Mouse (Mus musculus): ENCODE results near the gene Tmem265.

Gene Tmem265

DNA sequence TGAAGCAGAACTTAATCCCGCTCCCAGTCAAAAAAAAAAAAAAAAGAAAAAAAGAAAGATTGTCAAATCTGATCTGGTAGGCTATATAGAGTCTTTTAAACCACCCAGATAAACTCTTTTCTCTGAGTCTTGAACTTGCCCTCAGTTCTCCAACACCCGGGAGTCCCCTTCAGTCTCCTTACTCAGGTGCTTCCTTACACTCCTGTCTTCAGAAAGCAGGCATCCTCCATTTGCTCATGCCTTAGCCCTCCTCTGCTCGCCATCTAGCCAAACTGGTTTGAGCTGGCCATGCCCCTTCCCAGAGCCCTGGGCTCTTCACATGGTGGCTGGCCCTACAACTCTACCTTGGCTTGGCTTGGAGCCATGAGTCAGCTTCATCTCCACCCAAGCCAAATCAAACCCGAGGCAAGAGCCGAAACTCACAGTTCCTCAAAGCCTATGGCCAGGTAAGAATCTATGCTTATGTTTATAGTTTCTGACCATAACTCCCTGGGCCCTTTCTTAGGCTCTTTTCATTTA is at the start of gene Tmem265:
Gene Tmem265, plus strand, starts transcription at position 51 of the 519 bp plus-strand sequence.
- peak in 1 of 2 experiments; percentile 36 for DNase-seq

DNA sequence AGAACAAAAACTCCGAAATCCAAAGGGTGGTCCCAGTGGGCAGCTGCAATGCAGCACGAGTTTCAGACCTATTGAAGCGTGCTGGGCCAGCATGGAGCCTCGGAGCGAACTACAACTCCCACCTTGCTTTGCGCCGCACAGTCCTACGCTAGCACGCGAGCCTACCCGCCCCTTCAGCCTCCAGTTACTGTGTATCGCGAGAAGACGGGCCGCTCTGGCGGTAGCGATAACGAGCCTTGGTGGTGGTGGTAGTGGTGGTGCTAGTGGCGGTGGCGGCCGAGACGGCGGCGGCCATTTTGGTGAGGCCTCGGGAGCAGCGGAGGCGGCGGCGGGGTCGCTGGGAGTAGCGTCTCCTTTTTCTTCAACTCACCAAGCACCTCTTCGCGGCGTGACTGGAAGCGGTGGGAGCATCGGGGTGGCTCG is 49.4 kb upstream of the Tmem265 start, which contains the start of gene Srcap:
Gene Srcap, plus strand, starts transcription at position 176 of the 423 bp plus-strand sequence.
- peak; percentile 94 for DNase-seq

DNA sequence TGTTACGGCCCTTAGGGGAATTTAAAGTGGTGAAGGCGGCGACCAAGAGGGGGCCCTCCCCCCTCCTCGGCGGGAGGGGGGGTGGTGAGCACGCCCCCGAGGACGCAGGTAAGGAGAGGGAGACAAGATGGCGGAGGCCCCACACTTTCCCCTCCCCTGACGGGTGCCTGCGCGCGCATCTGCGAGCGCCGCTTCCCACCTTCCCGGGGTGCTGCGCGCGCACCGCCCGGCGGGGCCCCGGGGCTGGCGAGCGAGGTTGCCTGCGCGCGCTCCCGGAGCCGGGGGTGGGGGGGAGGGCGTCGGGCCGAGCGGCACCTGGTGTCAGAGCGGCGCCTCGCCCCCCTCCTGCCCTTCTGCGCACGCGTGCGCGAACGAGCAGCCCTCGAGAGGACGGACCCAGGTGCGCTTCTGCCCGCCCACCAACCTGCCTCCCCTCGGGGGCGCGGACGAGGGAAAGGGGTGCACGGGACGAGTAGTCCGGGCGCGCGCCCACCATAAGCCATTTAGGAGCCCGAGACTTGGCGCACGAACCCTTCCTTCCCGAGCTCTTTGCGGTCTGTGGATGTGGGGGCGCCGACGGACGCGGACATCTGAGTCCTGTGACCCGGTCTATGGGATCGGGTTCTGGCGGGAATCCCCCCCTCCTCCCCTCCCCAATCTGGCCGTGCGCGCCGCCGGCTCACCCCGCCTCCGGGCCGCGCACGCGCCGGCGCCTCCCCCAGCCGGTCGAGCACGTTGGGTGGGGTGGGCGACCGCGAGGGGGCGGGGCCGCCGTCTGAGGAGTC is 48.8 kb upstream of the Tmem265 start:
- peak; percentile 77 to 89 for DNase-seq

DNA sequence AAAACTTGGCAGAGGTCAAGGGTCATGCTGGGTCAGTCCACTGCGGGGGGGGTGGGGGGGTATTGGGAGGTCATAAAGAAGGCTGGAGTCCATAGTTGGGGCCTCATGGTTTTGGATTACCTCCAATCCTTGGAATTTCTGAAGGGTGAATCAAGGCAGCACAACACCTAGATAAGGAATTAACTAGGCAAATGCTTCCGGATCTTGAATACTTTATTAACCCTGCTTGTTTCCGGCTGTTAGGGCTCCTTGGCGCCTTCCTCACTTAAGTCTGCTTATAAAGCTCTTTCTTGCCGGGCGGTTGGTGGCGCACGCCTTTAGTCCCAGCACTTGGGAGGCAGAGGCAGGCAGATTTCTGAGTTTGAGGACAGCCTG is 48.2 kb upstream of the Tmem265 start:
- DNase-seq, result peak in 1 of 2 experiments; percentile 24

DNA sequence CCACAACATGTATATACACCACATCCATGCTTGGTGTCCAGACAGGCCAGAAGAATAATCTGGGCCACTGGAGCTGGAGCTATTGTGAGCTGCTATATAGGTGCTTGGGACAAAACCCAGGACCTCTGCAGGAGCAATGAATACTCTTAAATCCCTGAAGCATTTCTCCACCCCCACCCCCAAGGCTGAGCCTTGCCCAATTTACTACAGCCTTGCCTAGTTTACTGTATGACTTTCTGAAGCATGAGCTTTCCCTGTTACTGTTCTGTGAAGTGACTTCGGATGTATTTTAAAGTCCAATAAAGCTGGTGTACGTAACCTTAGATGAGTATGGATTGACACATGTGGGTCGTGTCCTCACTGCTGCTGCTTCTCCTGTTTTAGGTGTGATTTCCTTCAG is 47.4 kb upstream of the Tmem265 start:
- no peak for DNase-seq

DNA sequence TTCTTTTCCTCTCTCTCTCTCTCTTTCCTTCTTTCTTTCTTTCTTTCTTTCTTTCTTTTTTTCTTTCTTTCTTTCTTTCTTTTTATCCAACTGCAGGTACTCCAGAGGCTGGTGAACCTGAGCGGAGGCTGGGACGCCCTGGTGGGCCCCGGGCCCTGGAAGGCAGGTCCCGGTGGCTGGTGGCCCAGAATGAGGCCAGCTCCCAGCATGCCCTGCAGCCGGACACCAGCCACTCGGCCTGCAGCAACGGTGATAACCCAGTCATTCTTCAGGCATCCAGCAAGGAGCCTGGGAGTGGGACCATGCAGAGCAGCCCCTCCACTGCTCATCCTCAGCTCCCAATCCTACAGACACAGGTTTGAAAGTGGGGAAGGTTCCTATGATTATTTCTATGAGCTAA is 45.3 kb upstream of the Tmem265 start:
- peak; percentile 40 to 60 for DNase-seq

DNA sequence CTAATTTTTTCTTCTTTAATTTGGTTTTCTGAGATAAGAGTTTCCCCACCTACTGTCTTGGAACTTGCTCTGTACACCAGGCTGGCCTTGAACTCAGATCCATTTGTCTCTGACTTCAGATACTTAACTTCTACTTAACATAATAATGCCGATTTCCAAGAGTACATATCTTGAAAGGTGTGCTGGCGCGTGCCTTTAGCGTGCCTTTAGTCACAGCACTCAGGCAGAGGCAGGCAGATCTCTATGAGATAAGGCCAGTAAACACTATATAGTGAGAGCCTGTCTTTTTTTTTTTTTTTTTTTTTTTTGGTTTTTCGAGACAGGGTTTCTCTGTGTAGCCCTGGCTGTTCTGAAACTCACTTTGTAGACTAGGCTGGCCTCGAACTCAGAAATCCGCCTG is 44.8 kb upstream of the Tmem265 start:
- DNase-seq, result no peak

DNA sequence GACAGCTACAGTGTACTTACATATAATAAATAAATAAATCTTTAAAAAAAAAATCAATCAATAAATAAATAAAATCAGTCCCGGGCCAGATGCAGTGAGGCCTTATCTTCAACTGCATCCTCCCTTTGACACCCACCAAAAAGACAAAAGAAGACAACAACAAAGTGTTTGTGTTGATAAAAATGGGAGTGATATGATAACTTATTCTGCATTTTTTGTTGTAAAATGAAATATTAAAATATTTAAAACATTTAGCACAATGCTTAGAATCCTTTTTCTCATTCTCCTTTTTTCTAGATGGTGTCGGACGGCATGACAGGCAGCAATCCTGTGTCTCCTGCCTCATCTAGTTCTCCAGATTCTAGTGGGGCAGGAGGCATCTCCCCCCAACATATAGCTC is 41.9 kb upstream of the Tmem265 start, which contains the start of gene Gm42715:
Gene Gm42715, plus strand, starts transcription at position 301 of the 400 bp plus-strand sequence.
- DNase-seq, result no peak

DNA sequence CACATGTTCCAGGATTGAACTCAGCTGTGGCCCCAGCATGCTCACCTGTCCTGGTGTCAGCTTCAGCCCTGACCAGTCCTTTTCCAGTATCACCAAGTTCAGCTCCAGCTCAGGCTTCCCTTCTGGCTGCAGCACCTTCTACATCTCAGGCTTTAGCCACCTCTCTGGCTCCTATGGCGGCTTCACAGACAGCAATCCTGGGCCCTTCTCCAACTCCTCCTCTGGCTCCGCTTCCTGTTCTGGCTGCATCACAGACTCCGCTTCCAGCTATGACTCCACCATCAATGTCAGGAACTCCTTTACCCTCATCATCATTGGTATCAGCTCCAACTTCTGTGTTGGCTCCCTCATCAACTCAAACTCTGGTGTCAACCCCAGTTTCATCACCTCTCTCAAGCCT is 19.5 kb upstream of the Tmem265 start:
- DNase-seq, result peak; percentile 46 to 47

DNA sequence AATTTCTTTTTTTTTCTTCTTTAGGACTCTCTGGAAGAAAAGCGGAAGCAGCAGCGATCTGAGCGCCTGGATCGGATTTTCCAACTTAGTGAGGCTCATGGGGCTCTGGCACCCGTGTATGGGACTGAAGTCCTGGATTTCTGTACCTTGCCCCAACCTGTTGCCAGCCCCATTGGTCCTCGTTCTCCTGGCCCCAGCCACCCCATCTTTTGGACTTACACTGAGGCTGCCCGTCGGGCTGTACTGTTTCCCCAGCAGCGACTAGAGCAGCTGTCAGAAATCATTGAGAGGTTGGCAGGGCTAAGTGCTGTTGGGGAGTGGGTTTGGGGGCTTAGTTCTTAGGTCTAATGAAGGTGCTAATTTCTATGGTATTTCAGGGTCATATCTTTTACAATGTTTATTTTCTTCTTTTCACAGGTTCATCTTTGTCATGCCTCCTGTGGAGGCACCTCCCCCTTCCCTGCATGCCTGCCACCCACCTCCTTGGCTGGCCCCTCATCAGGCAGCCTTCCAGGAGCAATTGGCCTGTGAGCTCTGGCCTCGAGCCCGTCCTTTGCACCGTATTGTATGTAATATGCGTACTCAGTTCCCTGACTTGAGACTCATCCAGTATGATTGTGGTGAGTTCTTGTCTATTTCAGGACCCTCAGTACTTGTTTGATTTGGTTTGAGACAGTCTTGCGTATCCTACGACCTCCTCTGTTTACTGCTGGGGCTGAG is 11.9 kb upstream of the Tmem265 start:
- peak; percentile 85 to 87 for DNase-seq

DNA sequence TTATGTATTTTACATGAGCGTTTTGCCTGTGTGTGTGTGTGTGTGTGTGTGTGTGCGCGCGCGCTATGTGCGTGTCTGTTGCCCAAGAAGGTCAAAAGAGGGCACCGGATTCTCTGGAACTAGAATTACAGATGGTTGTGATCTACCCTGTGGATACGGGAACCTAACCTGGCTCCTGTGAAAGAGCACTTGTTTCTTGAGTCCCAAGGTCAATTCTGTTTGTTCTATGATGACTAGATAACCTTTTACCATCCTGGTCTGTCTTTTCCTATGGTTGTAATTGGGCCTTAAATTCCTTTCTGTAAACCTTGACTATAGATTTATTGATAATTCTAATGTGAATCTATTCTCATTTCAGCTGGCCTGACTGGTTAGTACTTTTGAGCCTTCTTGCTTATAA is 9.6 kb upstream of the Tmem265 start:
- DNase-seq, result no peak

DNA sequence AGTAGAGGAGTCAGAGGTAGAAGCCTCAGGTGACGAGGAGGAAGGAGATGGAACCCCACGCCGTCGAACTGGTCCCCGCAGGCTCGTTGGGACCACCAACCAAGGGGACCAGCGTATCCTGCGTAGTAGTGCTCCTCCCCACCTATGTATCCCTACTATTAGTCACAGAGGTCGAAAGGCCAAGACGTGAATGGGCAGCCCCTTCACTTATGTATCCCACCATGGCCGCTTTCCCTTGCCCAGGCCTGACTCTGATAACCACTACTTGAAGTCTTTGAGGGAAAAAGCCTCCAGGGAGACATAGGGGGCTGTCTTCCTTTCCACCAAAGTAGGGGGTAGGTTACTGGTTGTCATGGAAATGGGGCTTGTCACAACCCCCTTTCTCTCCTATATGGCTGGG is 610 bp upstream of the Tmem265 start:
- DNase-seq, result no peak

DNA sequence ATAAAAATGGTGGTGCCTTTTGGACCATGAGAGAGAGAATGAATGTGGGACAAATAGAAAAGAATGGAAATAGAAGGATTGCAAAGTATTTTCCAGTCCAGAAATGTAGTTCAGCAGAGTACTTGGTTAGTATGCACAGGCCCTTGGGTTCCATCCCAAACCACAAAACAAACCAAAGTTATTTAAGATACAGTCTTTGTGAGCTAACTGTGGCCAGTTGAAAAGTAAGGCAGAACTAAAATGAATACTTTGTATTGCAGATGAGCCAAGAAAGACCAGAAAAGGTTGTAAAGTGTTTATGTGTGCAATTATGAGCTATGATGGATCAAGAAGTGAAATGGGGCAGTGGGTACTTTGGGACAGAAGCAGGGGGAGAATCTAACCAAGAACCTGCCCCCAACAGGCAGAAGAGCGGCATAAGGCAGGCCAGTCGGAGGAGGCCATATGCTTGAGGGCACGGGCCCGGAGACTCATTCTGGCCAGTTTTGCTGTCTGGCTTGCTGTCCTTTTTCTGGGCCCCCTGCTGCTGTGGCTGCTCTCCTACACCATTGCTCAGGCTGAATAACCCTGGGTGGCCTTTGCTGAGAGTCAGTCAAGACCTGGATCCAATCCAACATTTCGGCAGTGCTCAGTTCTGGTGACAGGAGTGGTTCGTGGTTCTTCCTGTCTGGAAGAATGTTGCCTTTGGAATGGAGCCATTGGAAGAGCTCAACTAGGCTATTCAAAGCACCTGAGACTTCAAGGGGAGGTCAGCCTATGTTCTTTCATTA is 3.4 kb downstream of the Tmem265 start:
- peak; percentile 95 to 96 for DNase-seq

DNA sequence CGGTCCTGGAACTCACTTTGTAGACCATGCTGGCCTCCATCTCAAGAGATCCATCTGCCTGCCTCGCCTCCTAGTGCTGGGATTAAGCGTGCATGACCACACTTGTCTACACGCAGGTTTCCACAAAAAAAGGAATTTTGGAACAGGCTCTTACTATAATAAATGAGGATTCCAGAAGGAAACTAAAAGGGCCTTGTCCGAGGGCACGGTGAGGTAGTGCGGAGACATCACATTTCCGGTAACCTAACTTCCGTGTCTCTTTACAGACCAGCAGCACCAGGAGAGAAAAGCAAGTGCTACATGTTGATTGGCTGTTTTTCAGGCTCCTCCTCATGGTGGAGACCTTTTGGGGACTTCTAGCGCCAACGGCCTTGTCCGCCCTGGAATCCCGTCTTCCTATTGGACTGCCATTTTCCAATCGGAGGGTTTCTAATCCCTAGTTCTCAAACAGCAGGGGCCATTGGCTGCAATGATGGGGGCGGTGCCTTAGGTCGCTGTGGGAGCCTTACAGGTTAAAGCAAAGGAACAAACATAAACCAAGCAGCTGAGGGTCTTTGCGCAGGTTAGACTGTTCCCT is 11.8 kb downstream of the Tmem265 start, which contains the start of gene Phkg2:
Gene Phkg2, plus strand, starts transcription at position 446 of the 577 bp plus-strand sequence.
- DNase-seq, result peak; percentile 87 to 88

DNA sequence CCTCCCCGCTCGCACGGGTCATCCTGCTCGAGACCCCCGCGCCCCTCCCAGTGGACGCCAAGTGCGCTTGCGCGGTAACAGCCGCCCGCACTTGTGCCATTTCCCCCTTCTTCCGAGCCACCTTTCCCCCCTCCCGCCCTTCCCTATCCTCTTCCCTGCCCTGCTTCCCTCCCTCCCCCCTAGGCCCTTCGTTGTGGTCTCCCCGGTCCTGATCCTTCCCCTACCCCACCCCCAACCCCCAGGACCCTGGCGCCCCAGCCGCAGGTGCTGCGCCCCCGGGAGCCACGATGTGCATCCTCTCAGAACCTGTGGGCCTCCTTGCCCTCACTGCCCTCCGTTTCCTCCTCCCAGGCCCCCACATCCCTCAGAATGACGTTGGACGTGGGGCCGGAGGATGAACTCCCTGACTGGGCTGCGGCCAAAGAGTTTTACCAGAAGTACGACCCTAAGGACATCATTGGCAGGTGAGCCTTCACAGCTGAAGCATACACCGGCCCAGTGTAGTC is 12.4 kb downstream of the Tmem265 start:
- DNase-seq, result peak; percentile 32 to 40

DNA sequence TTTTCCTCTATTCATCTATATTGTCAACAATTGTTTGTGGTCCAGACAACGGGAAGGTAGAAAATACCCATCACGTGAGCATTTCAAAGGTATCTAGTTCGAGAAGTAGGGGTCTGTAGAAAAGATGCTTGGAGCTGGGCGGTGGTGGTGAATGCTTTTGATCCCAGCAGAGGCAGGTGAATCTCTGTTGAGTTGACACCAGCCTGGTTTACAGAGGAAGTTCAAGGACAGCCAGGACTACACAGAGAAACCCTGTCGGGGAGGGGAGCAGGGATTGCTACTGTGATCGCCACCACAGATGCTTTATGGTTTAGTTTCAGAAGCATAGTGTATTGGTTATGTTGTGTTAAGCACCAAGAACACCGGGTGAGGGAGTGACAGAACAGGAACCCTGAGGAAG is 12.9 kb downstream of the Tmem265 start:
- DNase-seq, result no peak

DNA sequence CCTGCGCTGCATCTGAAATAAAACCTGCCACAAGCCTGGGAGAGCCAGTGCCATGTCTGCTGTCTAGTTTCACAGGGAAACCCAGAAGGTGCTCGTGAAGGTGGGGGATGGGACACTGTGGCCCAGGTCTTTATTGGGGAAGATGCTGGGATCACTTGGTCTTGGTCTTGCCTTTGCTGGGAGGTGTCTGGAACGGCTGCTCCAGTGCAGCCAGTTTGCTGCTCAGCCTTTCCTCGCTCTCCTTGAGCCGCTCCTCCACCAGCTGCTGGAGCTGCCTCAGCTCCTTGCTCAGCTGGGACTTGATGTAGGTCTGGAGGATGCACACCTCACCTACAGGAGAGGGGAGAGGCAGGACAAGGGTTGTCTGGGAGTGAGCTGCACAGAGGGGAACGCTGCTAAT is 22.1 kb downstream of the Tmem265 start:
- no peak for DNase-seq

DNA sequence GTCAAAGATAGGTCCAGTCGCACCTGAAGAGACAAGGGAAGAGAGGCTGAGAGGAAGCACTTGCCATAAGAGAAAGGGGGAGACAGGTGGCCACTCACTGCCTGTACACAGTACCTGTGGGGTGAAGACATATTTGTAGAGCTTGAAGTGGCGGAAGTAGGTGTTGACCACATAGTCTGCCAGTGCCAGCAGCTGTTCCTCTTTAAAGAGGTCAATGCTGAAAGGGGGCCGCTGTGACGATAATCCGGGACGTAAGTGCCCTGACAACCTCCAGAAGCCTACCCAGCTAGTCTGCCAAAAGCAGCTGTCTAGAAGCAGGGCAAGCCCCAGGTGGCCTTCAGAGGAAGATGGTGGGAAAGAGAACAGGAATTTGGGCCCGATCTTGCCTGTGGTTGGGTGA is 23.8 kb downstream of the Tmem265 start:
- no peak for DNase-seq

DNA sequence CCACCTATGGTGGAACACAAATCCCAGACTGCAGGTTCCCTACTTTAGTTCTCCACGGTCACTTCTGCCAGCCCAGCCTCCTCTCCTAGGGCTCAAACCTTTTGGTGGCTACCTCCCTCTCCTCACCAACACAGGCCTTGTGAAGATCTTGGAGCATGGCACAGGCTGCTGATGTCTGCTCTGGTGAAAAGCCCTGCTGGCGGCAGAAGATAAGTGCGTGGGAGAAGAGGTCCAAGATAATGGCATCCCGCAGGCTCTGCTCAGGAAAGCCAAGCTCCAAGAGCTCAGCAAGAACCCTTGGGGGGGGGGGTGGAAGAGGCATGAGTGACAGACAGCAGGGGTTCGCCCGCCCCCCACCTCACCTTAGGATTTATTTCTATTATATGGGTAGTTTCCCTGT is 25.0 kb downstream of the Tmem265 start:
- no peak for DNase-seq

DNA sequence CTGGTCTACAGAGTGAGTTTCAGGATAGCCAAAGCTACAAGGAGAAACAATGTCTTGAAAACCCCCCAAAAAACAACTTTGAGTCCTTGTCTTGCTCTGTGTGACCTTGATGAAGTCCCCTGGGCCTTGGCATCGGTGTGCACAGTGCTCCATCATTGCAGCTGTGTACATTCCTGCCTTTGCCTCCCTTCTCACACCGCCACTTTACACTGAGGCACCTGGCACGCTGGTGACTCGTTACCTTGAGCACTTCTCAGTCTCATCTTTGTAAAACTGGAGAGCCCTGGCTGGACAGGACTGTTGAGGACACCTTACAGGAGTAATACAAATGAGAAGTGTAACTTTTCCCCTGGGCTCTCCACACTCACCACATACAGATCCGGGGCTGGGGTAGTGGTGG is 26.0 kb downstream of the Tmem265 start:
- no peak for DNase-seq

DNA sequence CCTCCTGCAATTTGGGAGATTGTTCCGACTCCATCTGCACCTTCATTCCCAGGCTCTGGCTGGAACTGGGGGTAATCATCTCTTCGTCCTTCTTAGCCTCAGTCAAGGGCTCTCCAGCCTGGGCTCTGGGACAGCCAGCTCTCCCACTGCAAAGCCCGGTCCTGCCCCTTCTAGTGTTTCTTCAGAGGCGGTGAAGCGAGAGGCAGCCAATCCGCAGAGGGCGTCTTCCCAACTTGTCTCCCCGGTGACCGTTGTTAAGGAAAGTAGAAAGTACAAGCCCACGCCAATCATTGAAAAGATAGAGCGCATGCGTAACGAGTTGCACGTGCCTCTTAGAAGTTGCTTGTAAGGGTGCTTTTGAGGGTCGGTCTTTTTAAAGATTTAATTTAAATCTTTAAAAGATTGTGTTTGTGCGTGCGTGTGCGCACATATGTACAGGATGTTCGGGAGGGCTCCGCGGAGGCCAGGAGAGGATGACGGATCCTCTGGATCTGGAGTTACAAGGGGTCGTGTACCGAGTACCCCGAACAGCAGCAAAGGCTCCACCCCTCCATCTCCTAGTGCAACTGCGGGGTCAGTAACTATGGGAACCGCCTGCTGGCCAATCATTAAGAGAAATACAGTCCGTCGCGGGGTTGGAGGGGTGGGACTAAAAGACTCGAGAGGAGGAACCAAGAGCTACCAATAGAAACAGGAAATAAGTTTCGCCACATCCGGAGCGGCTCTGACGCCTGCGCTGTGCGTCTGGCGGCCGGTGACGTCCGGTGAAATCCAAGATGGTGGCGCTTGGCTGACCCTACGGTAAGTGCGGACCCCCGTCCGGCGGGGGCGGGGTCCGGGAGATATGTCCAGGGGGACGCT is 27.1 kb downstream of the Tmem265 start, which contains the start of the genes Ccdc189 and Rnf40:
Gene Ccdc189, minus strand, starts transcription at position 585 of the 861 bp plus-strand sequence.
Gene Rnf40, plus strand, starts transcription at position 757 of the 861 bp plus-strand sequence.
- peak; percentile 87 to 88 for DNase-seq
